Mouse (Mus musculus): ENCODE data around the gene Kcnc4. TPM values are rescaled to one million over a fixed set of nuclear protein-coding genes. Genes with fewer than 3 reads are reported as not detected.

Kcnc4 gene
- 0.12 and 0.30 TPM in 2 replicates for polyA plus RNA-seq (2012; rRNA removed; ENCODE audit: low replicate concordance)

GRCm38 (mm10) chr3:107459196-107459772, at the start of gene Kcnc4:
Gene Kcnc4 (minus strand): TSS chr3:107459552.

Other genes starting within 250 kb of the Kcnc4 start
- 17.3 and 38.1 TPM in 2 replicates for gene Cym, start 237.8 kb downstream of the Kcnc4 start, polyA plus RNA-seq (2012; rRNA removed; ENCODE audit: low replicate concordance)
- not detected in 2 replicates for gene A630076J17Rik, start 228.9 kb downstream of the Kcnc4 start, polyA plus RNA-seq (2012; rRNA removed; ENCODE audit: low replicate concordance)
- gene Prok1, start 219.8 kb downstream of the Kcnc4 start, polyA plus RNA-seq (2012; rRNA removed; ENCODE audit: low replicate concordance), result 0.14 TPM in 1 of 2 replicates, not detected in the other
- gene Lamtor5, start 180.7 kb downstream of the Kcnc4 start, polyA plus RNA-seq (2012; rRNA removed; ENCODE audit: low replicate concordance), result 36.8 and 61.1 TPM in 2 replicates
- gene Slc16a4, start 168.3 kb downstream of the Kcnc4 start, polyA plus RNA-seq (2012; rRNA removed; ENCODE audit: low replicate concordance), result 0.05 TPM in 1 of 2 replicates, not detected in the other
- gene Rbm15, start 125.9 kb downstream of the Kcnc4 start, polyA plus RNA-seq (2012; rRNA removed; ENCODE audit: low replicate concordance), result 2.4 TPM in 2 replicates
- 1.6 and 3.3 TPM in 2 replicates for gene Slc6a17, start 58.5 kb upstream of the Kcnc4 start, polyA plus RNA-seq (2012; rRNA removed; ENCODE audit: low replicate concordance)
- not detected in 2 replicates for gene Ubl4b, start 95.5 kb upstream of the Kcnc4 start, polyA plus RNA-seq (2012; rRNA removed; ENCODE audit: low replicate concordance)
- gene Alx3, start 135.5 kb upstream of the Kcnc4 start, polyA plus RNA-seq (2012; rRNA removed; ENCODE audit: low replicate concordance), result not detected in 2 replicates
- not detected in 2 replicates for gene Gm10961, start 171.8 kb upstream of the Kcnc4 start, polyA plus RNA-seq (2012; rRNA removed; ENCODE audit: low replicate concordance)
- gene Strip1, start 172.1 kb upstream of the Kcnc4 start, polyA plus RNA-seq (2012; rRNA removed; ENCODE audit: low replicate concordance), result 39.6 and 45.9 TPM in 2 replicates
- 24.5 and 38.6 TPM in 2 replicates for gene Ahcyl1, start 237.0 kb upstream of the Kcnc4 start, polyA plus RNA-seq (2012; rRNA removed; ENCODE audit: low replicate concordance)

Measured in duodenum, adult 2 months (tissue).